Mouse (Mus musculus) brain, embryonic 14.5 days (tissue): ENCODE measurements at regions not wholly inside any gene's neighbourhood (a gene's known extent, or its start where the extent isn't known, plus 50 kb on each side); places are given as distances from the start of the nearest gene placed in this dataset.

Experiments
- CTCF ChIP-seq: fragments of 200-500 bp; IDR thresholded peaks from 2 replicates; pipeline ENCODE4 v1.5.1; 2012; ENCODE audit warnings: inconsistent platforms, mild to moderate bottlenecking, moderate library complexity, borderline replicate concordance; ENCODE audit not compliant: insufficient read depth, insufficient read length; ENCODE audit errors: extremely low read depth
- POLR2A ChIP-seq: fragments of 200-500 bp; IDR thresholded peaks from 2 replicates; pipeline ENCODE4 v1.6.1; 2012; ENCODE audit warnings: mild to moderate bottlenecking, inconsistent platforms, borderline replicate concordance; ENCODE audit not compliant: poor library complexity, insufficient read depth, insufficient read length, severe bottlenecking; ENCODE audit errors: extremely low read depth

- no peak for TF ChIP-seq POLR2A
- no peak for TF ChIP-seq CTCF
Measured at GRCm38 (mm10) chr7:77527906-77528305, 1209.9 kb downstream of the Ntrk3 start.
